Mouse (Mus musculus): ENCODE data around the gene Sox5. TPM values are rescaled to one million over a fixed set of nuclear protein-coding genes. Genes with fewer than 3 reads are reported as not detected.

The Sox5 gene
- total and polyA plus RNA-seq, 3 experiments: 0.08 to 0.47 (median 0.46) TPM

GRCm38 (mm10) chr6:144039221-144039620, 742.6 kb downstream of the Sox5 start:
- Histone ChIP-seq H3K79me2 (replicated peaks; ENCODE audit: control insufficient read depth, extremely low read depth, insufficient read depth, poor library complexity, severe bottlenecking) (no peaks in the 10 kb centered on the region), H3K4me3 (replicated peaks in 1 of 3; ENCODE audit: low read depth in 2 of 3, low read length in 2 of 3, poor library complexity in 1 of 3) (no peak overlapping the region), H3K27me3 (replicated peaks) (no peaks in the 10 kb centered on the region), H3K4me1 (ENCODE audit: control insufficient read depth in 1 of 2, insufficient read depth in 2 of 2) (no peaks in the 10 kb centered on the region), H3K9ac (ENCODE audit: insufficient read depth, low read depth) (no peak overlapping the region), H3K9me3 (replicated peaks; ENCODE audit: low read length) (no peaks in the 10 kb centered on the region), H3K27ac (ENCODE audit: insufficient read depth, low read depth) (no peak overlapping the region), H3K4me2 (ENCODE audit: insufficient read depth, low read depth, poor library complexity, severe bottlenecking) (no peak overlapping the region), H3K36me3 (replicated peaks in 1 of 2; ENCODE audit: control insufficient read depth in 1 of 2, insufficient read depth in 1 of 2, low read length in 1 of 2) (no peaks in the 10 kb centered on the region)
- dilution Hi-C loops (cut with MboI; ENCODE audit: extremely low pct_ligation_motif_present, extremely low pct_unique_long_range_greater_than_20kb, low sequenced_read_pairs): no loop called here
- no peak for DNase-seq (ENCODE audit: extremely low read depth)
- no peak for TF ChIP-seq MAFK (IDR thresholded peaks at IDR 0.05; ENCODE audit: insufficient replicate concordance, low read length)
- no peak for TF ChIP-seq BHLHE40 (IDR thresholded peaks at IDR 0.05; ENCODE audit: low read depth, low read length)
- no peak for TF ChIP-seq RAD21 (IDR thresholded peaks at IDR 0.05; ENCODE audit: low read depth, low read length)
- TF ChIP-seq TBP (conservative IDR thresholded peaks at IDR 0.05; ENCODE audit: low read depth, low read length): no peak
- TF ChIP-seq ZKSCAN1 (IDR thresholded peaks at IDR 0.05; ENCODE audit: borderline replicate concordance, low read depth, low read length): no peak
- no peak for TF ChIP-seq USF1 (IDR thresholded peaks at IDR 0.05; ENCODE audit: low read depth, low read length)
- no peak for TF ChIP-seq TCF12 (IDR thresholded peaks at IDR 0.05; ENCODE audit: low read depth, low read length)
- no peak for TF ChIP-seq EP300 (IDR thresholded peaks at IDR 0.05; ENCODE audit: low read length)
- TF ChIP-seq IRF4 (IDR thresholded peaks at IDR 0.05; ENCODE audit: low read depth, low read length): no peak
- TF ChIP-seq ELF1 (IDR thresholded peaks at IDR 0.05; ENCODE audit: low read depth, low read length): no peak
- TF ChIP-seq RCOR1 (conservative IDR thresholded peaks at IDR 0.05; ENCODE audit: low read depth, low read length): no peak
- TF ChIP-seq ZC3H11A (IDR thresholded peaks at IDR 0.05; ENCODE audit: low read depth, low read length): no peak
- TF ChIP-seq KAT2A (IDR thresholded peaks at IDR 0.05; ENCODE audit: insufficient replicate concordance, low read length): no peak
- in situ Hi-C loops (cut with MboI; ENCODE audit: low pct_ligation_motif_present, low pct_unique_long_range_greater_than_20kb, low sequenced_read_pairs): no loop called here

- Histone ChIP-seq H3K9ac (ENCODE audit: insufficient read depth, low read depth) (no peak overlapping the region), H3K79me2 (replicated peaks; ENCODE audit: control insufficient read depth, extremely low read depth, insufficient read depth, poor library complexity, severe bottlenecking) (no peaks in the 10 kb centered on the region)
- dilution Hi-C loops (cut with MboI; ENCODE audit: extremely low pct_ligation_motif_present, extremely low pct_unique_long_range_greater_than_20kb, low sequenced_read_pairs): no loop called here
Measured at GRCm38 (mm10) chr6:144033191-144033590, 748.6 kb downstream of the Sox5 start.

More at GRCm38 (mm10) chr6:144033191-144033590, 748.6 kb downstream of the Sox5 start:
- Histone ChIP-seq H3K36me3 (replicated peaks in 1 of 2; ENCODE audit: control insufficient read depth in 1 of 2, insufficient read depth in 1 of 2, low read length in 1 of 2) (no peaks in the 10 kb centered on the region), H3K4me3 (replicated peaks in 1 of 3; ENCODE audit: low read depth in 2 of 3, low read length in 2 of 3, poor library complexity in 1 of 3) (no peak overlapping the region), H3K9me3 (replicated peaks; ENCODE audit: low read length) (no peaks in the 10 kb centered on the region), H3K4me2 (ENCODE audit: insufficient read depth, low read depth, poor library complexity, severe bottlenecking) (no peak overlapping the region), H3K4me1 (ENCODE audit: control insufficient read depth in 1 of 2, insufficient read depth in 2 of 2) (no peaks in the 10 kb centered on the region), H3K27me3 (replicated peaks) (no peaks in the 10 kb centered on the region), H3K27ac (ENCODE audit: insufficient read depth, low read depth) (no peak overlapping the region)
- no peak for TF ChIP-seq E2F4 (IDR thresholded peaks at IDR 0.05; ENCODE audit: insufficient replicate concordance, low read depth, low read length)
- TF ChIP-seq ZKSCAN1 (IDR thresholded peaks at IDR 0.05; ENCODE audit: borderline replicate concordance, low read depth, low read length): no peak
- TF ChIP-seq MYC (IDR thresholded peaks at IDR 0.05; ENCODE audit: low read depth, low read length): no peak
- TF ChIP-seq HCFC1 (IDR thresholded peaks at IDR 0.05; ENCODE audit: low read depth, low read length): no peak
- TF ChIP-seq ZMIZ1 (IDR thresholded peaks at IDR 0.05; ENCODE audit: low read depth, low read length): no peak
- TF ChIP-seq GABPA (IDR thresholded peaks at IDR 0.05; ENCODE audit: insufficient replicate concordance, low read depth, low read length): no peak
- TF ChIP-seq POLR2AphosphoS2 (IDR thresholded peaks at IDR 0.05; ENCODE audit: low read depth, low read length): no peak
- no peak for TF ChIP-seq EP300 (IDR thresholded peaks at IDR 0.05; ENCODE audit: low read length)
- TF ChIP-seq RCOR1 (conservative IDR thresholded peaks at IDR 0.05; ENCODE audit: low read depth, low read length): no peak
- no peak for TF ChIP-seq NELFE (IDR thresholded peaks at IDR 0.05; ENCODE audit: low read depth, low read length)
- TF ChIP-seq MAZ (IDR thresholded peaks at IDR 0.05; ENCODE audit: low read depth, low read length): no peak
- no peak for TF ChIP-seq MEF2A (IDR thresholded peaks at IDR 0.05; ENCODE audit: borderline replicate concordance, low read depth, low read length)
- no peak for TF ChIP-seq UBTF (IDR thresholded peaks at IDR 0.05; ENCODE audit: low read depth, low read length)
- DNase-seq (ENCODE audit: extremely low read depth): no peak
- in situ Hi-C loops (cut with MboI; ENCODE audit: low pct_ligation_motif_present, low pct_unique_long_range_greater_than_20kb, low sequenced_read_pairs): no loop called here

Data from CH12.LX (cell line).